Comparison of ENCODE assay signal across 11 mouse cellular contexts in genomic region chr5:35830101-35830500, GRCm38 (mm10).
DNase-seq lines count a peak whose midpoint lies in the region; ATAC-seq and TF ChIP-seq lines count a peak whose summit lies in the region.
"Had no signal": no experiment of that assay in that cellular context is flagged by ENCODE, and none has a peak within 500 bp of the region (broad histone marks: within the 10 kb centered on the region; RNA-seq: fewer than 3 reads in every experiment).

No protein-coding gene starts in this region.

- no peak overlapping the region for H3K4me3 ChIP-seq in hindbrain, postnatal 0 days (ENCODE audit: low read length)
- no peak overlapping the region for H3K4me3 ChIP-seq in hindbrain, embryonic 12.5 days
- no peak overlapping the region for H3K4me3 ChIP-seq in kidney, adult 2 months (ENCODE audit: insufficient read depth, low read depth, low read length)
- H3K4me3 ChIP-seq in intestine, embryonic 16.5 days (ENCODE audit: low read length) = no peak overlapping the region

- H3K4me1 ChIP-seq in hindbrain, postnatal 0 days (ENCODE audit: insufficient read depth, low read length) = peaks cover 15% of the 10 kb centered on the region; the same call in 1 of the 2 replicates
- H3K4me1 ChIP-seq in hindbrain, embryonic 12.5 days = peaks cover 11% of the 10 kb centered on the region
- H3K4me1 ChIP-seq in kidney, adult 2 months (ENCODE audit: control insufficient read depth, insufficient read depth, low read length) = no peaks in the 10 kb centered on the region
- H3K4me1 ChIP-seq in intestine, embryonic 16.5 days (ENCODE audit: control insufficient read depth, insufficient read depth, low read length) = no peaks in the 10 kb centered on the region

- 55% methylated on average over 3 of the region's 3 CpGs for WGBS in hindbrain, postnatal 0 days
- WGBS in hindbrain, embryonic 12.5 days = 84% methylated on average over 3 of the region's 3 CpGs
- 83% methylated on average over 3 of the region's 3 CpGs for WGBS in kidney, adult 2 months
- 82% methylated on average over 3 of the region's 3 CpGs for WGBS in intestine, embryonic 16.5 days

- H3K27ac ChIP-seq in hindbrain, postnatal 0 days = peak overlapping the region; percentile 56
- H3K27ac ChIP-seq in hindbrain, embryonic 12.5 days = no peak overlapping the region
- H3K27ac ChIP-seq in kidney, adult 2 months (ENCODE audit: insufficient read depth, low read depth, low read length) = no peak overlapping the region
- no peak overlapping the region for H3K27ac ChIP-seq in intestine, embryonic 16.5 days (ENCODE audit: low read length)

- peak; percentile 54 for DNase-seq in hindbrain, postnatal 0 days (ENCODE audit: low spot score)
- peak; percentile 59 for DNase-seq in cerebellum, adult 8-10 months
- DNase-seq in frontal cortex, postnatal 14 days (ENCODE audit: low spot score in 2 of 2) = peak; percentile 35 to 43
- DNase-seq in left cerebral cortex, postnatal 36 days (ENCODE audit: low spot score in 2 of 2) = peak; percentile 31 to 40
- no peak for DNase-seq in kidney, adult 2 months
- DNase-seq: liver; lung, postnatal 4 days; spleen, adult 18-20 months; thymus, postnatal 25 days had no signal

- intact Hi-C loops in left cerebral cortex, postnatal 36 days (cut with DNase I) = no loop called here

- peak; percentile 60 for ATAC-seq in hindbrain, postnatal 0 days
- no peak for ATAC-seq in hindbrain, embryonic 12.5 days (ENCODE audit: low FRiP score)
- ATAC-seq in intestine, embryonic 16.5 days = no peak

- H3K4me2 ChIP-seq in hindbrain, postnatal 0 days (ENCODE audit: low read depth, low read length) = no peak overlapping the region
- no peak overlapping the region for H3K4me2 ChIP-seq in hindbrain, embryonic 12.5 days (replicated peaks)
- H3K4me2 ChIP-seq in intestine, embryonic 16.5 days (ENCODE audit: low read depth, low read length) = no peak overlapping the region

- H3K27me3 ChIP-seq in hindbrain, postnatal 0 days (ENCODE audit: insufficient read depth, low read length) = no peaks in the 10 kb centered on the region
- H3K27me3 ChIP-seq in hindbrain, embryonic 12.5 days = no peaks in the 10 kb centered on the region; the same call in 1 of the 2 replicates
- H3K27me3 ChIP-seq in kidney, adult 2 months (replicated peaks; ENCODE audit: control insufficient read depth, insufficient read depth, low read length) = no peaks in the 10 kb centered on the region
- H3K27me3 ChIP-seq in intestine, embryonic 16.5 days (replicated peaks; ENCODE audit: control insufficient read depth, insufficient read depth, low read length) = no peaks in the 10 kb centered on the region

- no peaks in the 10 kb centered on the region for H3K36me3 ChIP-seq in hindbrain, postnatal 0 days (ENCODE audit: insufficient read depth, low read length)
- H3K36me3 ChIP-seq in hindbrain, embryonic 12.5 days = no peaks in the 10 kb centered on the region
- no peaks in the 10 kb centered on the region for H3K36me3 ChIP-seq in kidney, adult 2 months (ENCODE audit: control insufficient read depth, insufficient read depth, low read length)
- H3K36me3 ChIP-seq in intestine, embryonic 16.5 days (ENCODE audit: control insufficient read depth, insufficient read depth, low read length) = no peaks in the 10 kb centered on the region

- no peaks in the 10 kb centered on the region for H3K9me3 ChIP-seq in hindbrain, postnatal 0 days (ENCODE audit: low read length)
- H3K9me3 ChIP-seq in hindbrain, embryonic 12.5 days (replicated peaks) = no peaks in the 10 kb centered on the region
- H3K9me3 ChIP-seq in intestine, embryonic 16.5 days (ENCODE audit: control insufficient read depth, low read length) = no peaks in the 10 kb centered on the region

- no peak for TF ChIP-seq POLR2A in kidney, adult 2 months (IDR thresholded peaks at IDR 0.05; ENCODE audit: low read depth, low read length)

- no peak for TF ChIP-seq CTCF in hindbrain, postnatal 0 days (IDR thresholded peaks at IDR 0.05; ENCODE audit: low read depth)
- TF ChIP-seq CTCF in kidney, adult 2 months (conservative IDR thresholded peaks at IDR 0.05; ENCODE audit: insufficient read depth, insufficient read length, low read depth, low read length) = no peak

- H3K9ac ChIP-seq in hindbrain, postnatal 0 days (replicated peaks; ENCODE audit: low read length) = no peak overlapping the region
- no peak overlapping the region for H3K9ac ChIP-seq in hindbrain, embryonic 12.5 days
- H3K9ac ChIP-seq in intestine, embryonic 16.5 days (ENCODE audit: low read depth, low read length) = no peak overlapping the region
